ENCODE assay signal across 17 mouse cellular contexts in the genomic region with DNA sequence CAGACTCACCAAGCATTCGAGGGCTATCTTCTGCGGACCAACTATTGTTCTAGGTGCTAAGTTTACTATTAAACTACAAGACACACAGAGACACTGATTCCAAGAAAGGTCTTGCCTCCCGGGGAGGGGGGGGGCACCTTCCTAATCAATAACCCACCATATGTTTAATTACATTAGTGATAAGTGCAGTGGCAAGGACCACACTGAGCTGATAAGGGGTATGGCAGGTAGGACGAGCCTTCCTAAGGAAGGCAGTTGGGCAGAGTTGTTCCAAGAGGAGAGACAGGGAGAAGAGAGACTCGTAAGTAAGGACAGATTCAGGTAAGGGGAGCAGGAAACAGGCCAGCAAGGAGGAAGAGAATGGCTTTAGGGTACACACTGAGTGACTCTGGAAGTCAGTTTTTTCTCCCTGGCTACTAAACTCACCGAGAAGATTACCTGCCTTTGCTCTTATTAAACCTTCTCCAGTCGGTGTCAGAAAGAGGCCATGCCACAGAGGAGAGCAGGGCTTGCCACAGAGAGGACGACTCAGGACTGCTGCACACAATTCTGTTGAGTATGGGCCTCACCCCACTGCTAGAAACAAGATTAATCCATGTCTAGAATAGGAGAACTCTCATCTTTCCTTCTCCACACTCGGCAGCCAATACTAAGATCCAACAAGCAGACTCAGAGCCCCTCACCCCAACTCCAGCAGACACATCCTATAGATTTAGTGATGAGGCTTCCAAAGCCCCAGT.
A peak's percentile ranks its signal among the peaks of the same experiment; 100 is the strongest.
DNase-seq lines count a peak whose midpoint lies in the region; ATAC-seq and TF ChIP-seq lines count a peak whose summit lies in the region.
"Had no signal": no experiment of that assay in that cellular context is flagged by ENCODE, and none has a peak within 500 bp of the region (broad histone marks: within the 10 kb centered on the region; RNA-seq: fewer than 3 reads in every experiment).

No protein-coding gene starts in this region.

- peak overlapping the region; percentile 23; the same call in 1 of the 2 replicates for H3K27ac ChIP-seq in hindbrain, embryonic 10.5 days
- no peak overlapping the region for H3K27ac ChIP-seq in hindbrain, postnatal 0 days
- no peak overlapping the region; the same call in 1 of the 2 replicates for H3K27ac ChIP-seq in midbrain, embryonic 13.5 days
- no peak overlapping the region for H3K27ac ChIP-seq in midbrain, embryonic 14.5 days (replicated peaks; ENCODE audit: low read depth, low read length)
- H3K27ac ChIP-seq in hindbrain, embryonic 13.5 days = peak overlapping the region; percentile 58
- no peak overlapping the region for H3K27ac ChIP-seq in liver, embryonic 13.5 days
- H3K27ac ChIP-seq: kidney, embryonic 15.5 days; limb, embryonic 10.5 days; stomach, postnatal 0 days had no signal

- TF ChIP-seq CTCF in hindbrain, postnatal 0 days (IDR thresholded peaks at IDR 0.05; ENCODE audit: low read depth) = no peak

- H3K27me3 ChIP-seq in hindbrain, embryonic 10.5 days (ENCODE audit: insufficient read depth, poor library complexity, severe bottlenecking) = no peaks in the 10 kb centered on the region
- H3K27me3 ChIP-seq in hindbrain, postnatal 0 days (ENCODE audit: insufficient read depth, low read length) = no peaks in the 10 kb centered on the region
- 0 out of 2 replicates have a peak, but pooled peaks cover 3% of the 10 kb centered on the region for H3K27me3 ChIP-seq in midbrain, embryonic 13.5 days
- no peaks in the 10 kb centered on the region for H3K27me3 ChIP-seq in midbrain, embryonic 14.5 days (ENCODE audit: control insufficient read depth, insufficient read depth, low read length)
- H3K27me3 ChIP-seq in hindbrain, embryonic 13.5 days = no peaks in the 10 kb centered on the region
- H3K27me3 ChIP-seq in liver, embryonic 13.5 days = no peaks in the 10 kb centered on the region
- H3K27me3 ChIP-seq: kidney, embryonic 15.5 days; Patski had no signal

- no peak for DNase-seq in hindbrain, embryonic 10.5 days (ENCODE audit: low spot score)
- no peak for DNase-seq in hindbrain, postnatal 0 days (ENCODE audit: low spot score)
- DNase-seq in midbrain, embryonic 14.5 days = no peak
- DNase-seq in liver, embryonic 13.5 days = peak; percentile 18
- DNase-seq in MN1 (ENCODE audit: low spot score) = no peak
- DNase-seq in adrenal gland, adult 18-20 months (ENCODE audit: low spot score in 2 of 2) = no peak
- DNase-seq: cerebellum, adult 11-12 months; kidney, postnatal 4 days had no signal

- H3K4me3 ChIP-seq in hindbrain, embryonic 10.5 days = no peak overlapping the region
- no peak overlapping the region for H3K4me3 ChIP-seq in hindbrain, postnatal 0 days (ENCODE audit: low read length)
- no peak overlapping the region for H3K4me3 ChIP-seq in midbrain, embryonic 13.5 days (replicated peaks)
- H3K4me3 ChIP-seq in midbrain, embryonic 14.5 days (replicated peaks; ENCODE audit: low read depth, low read length) = no peak overlapping the region
- H3K4me3 ChIP-seq in hindbrain, embryonic 13.5 days = no peak overlapping the region
- no peak overlapping the region for H3K4me3 ChIP-seq in liver, embryonic 13.5 days (replicated peaks)
- H3K4me3 ChIP-seq: heart, embryonic 12.5 days; kidney, embryonic 15.5 days; limb, embryonic 10.5 days; megakaryocyte, embryonic 14.5 days; myocyte had no signal

- H3K9ac ChIP-seq in hindbrain, postnatal 0 days (replicated peaks; ENCODE audit: low read length) = no peak overlapping the region
- H3K9ac ChIP-seq in midbrain, embryonic 13.5 days (replicated peaks) = no peak overlapping the region
- H3K9ac ChIP-seq in midbrain, embryonic 14.5 days (replicated peaks; ENCODE audit: low read length) = no peak overlapping the region
- no peak overlapping the region for H3K9ac ChIP-seq in hindbrain, embryonic 13.5 days
- H3K9ac ChIP-seq in liver, embryonic 13.5 days = no peak overlapping the region
- H3K9ac ChIP-seq: heart, embryonic 12.5 days; kidney, embryonic 15.5 days had no signal

- 71% methylated on average over 9 of the region's 9 CpGs for WGBS in hindbrain, embryonic 10.5 days
- WGBS in hindbrain, postnatal 0 days = 66% methylated on average over 9 of the region's 9 CpGs
- WGBS in midbrain, embryonic 13.5 days = 73% methylated on average over 9 of the region's 9 CpGs
- 75% methylated on average over 9 of the region's 9 CpGs for WGBS in midbrain, embryonic 14.5 days
- 65% methylated on average over 9 of the region's 9 CpGs for WGBS in hindbrain, embryonic 13.5 days
- 37% methylated on average over 9 of the region's 9 CpGs for WGBS in liver, embryonic 13.5 days (ENCODE audit: insufficient replicate concordance)

- H3K4me1 ChIP-seq in hindbrain, embryonic 10.5 days (replicated peaks) = peaks cover 24% of the 10 kb centered on the region
- no peaks in the 10 kb centered on the region for H3K4me1 ChIP-seq in hindbrain, postnatal 0 days (ENCODE audit: insufficient read depth, low read length)
- peaks cover 17% of the 10 kb centered on the region; the same call in 1 of the 2 replicates for H3K4me1 ChIP-seq in midbrain, embryonic 13.5 days (replicated peaks)
- peaks cover 5% of the 10 kb centered on the region; the same call in 1 of the 2 replicates for H3K4me1 ChIP-seq in midbrain, embryonic 14.5 days (ENCODE audit: control insufficient read depth, insufficient read depth, low read length)
- H3K4me1 ChIP-seq in hindbrain, embryonic 13.5 days (replicated peaks) = peaks cover 36% of the 10 kb centered on the region
- peaks cover 10% of the 10 kb centered on the region for H3K4me1 ChIP-seq in liver, embryonic 13.5 days (replicated peaks)
- H3K4me1 ChIP-seq: heart, embryonic 12.5 days; limb, embryonic 10.5 days; megakaryocyte, embryonic 14.5 days had no signal

- H3K9me3 ChIP-seq in hindbrain, embryonic 10.5 days = no peaks in the 10 kb centered on the region
- H3K9me3 ChIP-seq in hindbrain, postnatal 0 days (ENCODE audit: low read length) = no peaks in the 10 kb centered on the region
- H3K9me3 ChIP-seq in midbrain, embryonic 13.5 days = no peaks in the 10 kb centered on the region
- no peaks in the 10 kb centered on the region for H3K9me3 ChIP-seq in midbrain, embryonic 14.5 days (ENCODE audit: control insufficient read depth, low read length)
- no peaks in the 10 kb centered on the region for H3K9me3 ChIP-seq in hindbrain, embryonic 13.5 days
- H3K9me3 ChIP-seq in liver, embryonic 13.5 days (replicated peaks) = no peaks in the 10 kb centered on the region
- H3K9me3 ChIP-seq: heart, embryonic 12.5 days; kidney, embryonic 15.5 days; limb, embryonic 10.5 days; megakaryocyte, embryonic 14.5 days had no signal

- ATAC-seq in hindbrain, postnatal 0 days = no peak
- peak; percentile 53; the same call in 1 of the 2 replicates for ATAC-seq in midbrain, embryonic 13.5 days
- no peak for ATAC-seq in midbrain, embryonic 14.5 days (ENCODE audit: low FRiP score, low TSS enrichment)
- no peak for ATAC-seq in hindbrain, embryonic 13.5 days (ENCODE audit: low FRiP score)
- peak; percentile 69; the same call in 1 of the 2 replicates for ATAC-seq in liver, embryonic 13.5 days (ENCODE audit: low read depth)
- ATAC-seq: Patski had no signal

- H3K36me3 ChIP-seq in hindbrain, embryonic 10.5 days = peaks cover 40% of the 10 kb centered on the region
- H3K36me3 ChIP-seq in hindbrain, postnatal 0 days (ENCODE audit: insufficient read depth, low read length) = no peaks in the 10 kb centered on the region
- H3K36me3 ChIP-seq in midbrain, embryonic 13.5 days = no peaks in the 10 kb centered on the region
- H3K36me3 ChIP-seq in midbrain, embryonic 14.5 days (ENCODE audit: control insufficient read depth, insufficient read depth, low read length) = no peaks in the 10 kb centered on the region
- H3K36me3 ChIP-seq in hindbrain, embryonic 13.5 days = no peaks in the 10 kb centered on the region
- no peaks in the 10 kb centered on the region for H3K36me3 ChIP-seq in liver, embryonic 13.5 days
- H3K36me3 ChIP-seq: heart, embryonic 12.5 days; kidney, embryonic 15.5 days; limb, embryonic 10.5 days had no signal

- no peak overlapping the region for H3K4me2 ChIP-seq in hindbrain, postnatal 0 days (ENCODE audit: low read depth, low read length)
- H3K4me2 ChIP-seq in midbrain, embryonic 13.5 days (replicated peaks) = no peak overlapping the region
- no peak overlapping the region for H3K4me2 ChIP-seq in midbrain, embryonic 14.5 days (ENCODE audit: low read length)
- H3K4me2 ChIP-seq in hindbrain, embryonic 13.5 days = no peak overlapping the region
- 0 out of 2 replicates have a peak overlapping the region, but pooled peaks have one; percentile 10 for H3K4me2 ChIP-seq in liver, embryonic 13.5 days
- H3K4me2 ChIP-seq: heart, embryonic 12.5 days; kidney, embryonic 15.5 days had no signal

Comparison
In these comparisons a context has a peak if more than half of its experiments do, and no peak if none do; other contexts are left out.
1. H3K27ac ChIP-seq: peak in hindbrain, embryonic 10.5 days (single experiment) and hindbrain, embryonic 13.5 days (single experiment); none in hindbrain, postnatal 0 days (single experiment), midbrain, embryonic 13.5 days (single experiment), midbrain, embryonic 14.5 days (single experiment) and liver, embryonic 13.5 days (single experiment).
2. ATAC-seq: peak in midbrain, embryonic 13.5 days (single experiment) and liver, embryonic 13.5 days (single experiment); none in hindbrain, postnatal 0 days (single experiment), midbrain, embryonic 14.5 days (single experiment) and hindbrain, embryonic 13.5 days (single experiment).